Mouse (Mus musculus): ENCODE measurements around the gene Hist1h4b. TPM values are rescaled to one million over a fixed set of nuclear protein-coding genes. Genes with fewer than 3 reads are reported as not detected.
"Not testable (repeated sequence)": the region's sequence is repeated elsewhere in the genome, so short reads cannot be mapped to it uniquely, and the experiment has no call there.

The Hist1h4b gene
- polyA plus RNA-seq, 1 experiment from 2014 or later = 4.9 TPM

DNA sequence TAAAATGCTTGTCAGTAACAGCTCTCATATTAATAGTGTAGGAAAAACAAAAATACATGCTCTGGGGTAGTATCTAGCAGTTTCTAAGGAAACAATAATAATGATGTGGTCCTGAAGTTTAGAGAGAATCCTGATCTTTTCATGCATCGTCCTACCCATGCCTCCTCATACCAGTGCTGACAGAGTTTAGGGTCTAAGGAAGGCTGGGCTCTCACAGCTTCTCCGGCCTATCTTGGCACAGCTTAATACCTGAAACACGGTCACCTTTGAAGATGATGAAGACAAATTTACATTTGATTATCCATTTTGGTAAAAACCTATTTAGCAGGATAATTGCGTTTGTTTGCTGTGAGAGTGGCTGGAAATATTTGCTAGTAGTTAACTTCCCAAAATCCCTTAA is 12.8 kb upstream of the Hist1h4b start:
- H3K27ac ChIP-seq (replicated peaks) = peak overlapping the region; percentile 97
- H3K4me1 ChIP-seq = peaks cover 57% of the 10 kb centered on the region
- H3K27me3 ChIP-seq (ENCODE audit: low read depth, poor library complexity, severe bottlenecking) = no peaks in the 10 kb centered on the region
- peak overlapping the region; percentile 59 for H3K4me3 ChIP-seq
- no peak for DNase-seq (ENCODE audit: low spot score)
- H3K36me3 ChIP-seq = no peaks in the 10 kb centered on the region
- 55% methylated on average over 4 of the region's 4 CpGs for WGBS
- H3K9me3 ChIP-seq (replicated peaks) = no peaks in the 10 kb centered on the region

DNA sequence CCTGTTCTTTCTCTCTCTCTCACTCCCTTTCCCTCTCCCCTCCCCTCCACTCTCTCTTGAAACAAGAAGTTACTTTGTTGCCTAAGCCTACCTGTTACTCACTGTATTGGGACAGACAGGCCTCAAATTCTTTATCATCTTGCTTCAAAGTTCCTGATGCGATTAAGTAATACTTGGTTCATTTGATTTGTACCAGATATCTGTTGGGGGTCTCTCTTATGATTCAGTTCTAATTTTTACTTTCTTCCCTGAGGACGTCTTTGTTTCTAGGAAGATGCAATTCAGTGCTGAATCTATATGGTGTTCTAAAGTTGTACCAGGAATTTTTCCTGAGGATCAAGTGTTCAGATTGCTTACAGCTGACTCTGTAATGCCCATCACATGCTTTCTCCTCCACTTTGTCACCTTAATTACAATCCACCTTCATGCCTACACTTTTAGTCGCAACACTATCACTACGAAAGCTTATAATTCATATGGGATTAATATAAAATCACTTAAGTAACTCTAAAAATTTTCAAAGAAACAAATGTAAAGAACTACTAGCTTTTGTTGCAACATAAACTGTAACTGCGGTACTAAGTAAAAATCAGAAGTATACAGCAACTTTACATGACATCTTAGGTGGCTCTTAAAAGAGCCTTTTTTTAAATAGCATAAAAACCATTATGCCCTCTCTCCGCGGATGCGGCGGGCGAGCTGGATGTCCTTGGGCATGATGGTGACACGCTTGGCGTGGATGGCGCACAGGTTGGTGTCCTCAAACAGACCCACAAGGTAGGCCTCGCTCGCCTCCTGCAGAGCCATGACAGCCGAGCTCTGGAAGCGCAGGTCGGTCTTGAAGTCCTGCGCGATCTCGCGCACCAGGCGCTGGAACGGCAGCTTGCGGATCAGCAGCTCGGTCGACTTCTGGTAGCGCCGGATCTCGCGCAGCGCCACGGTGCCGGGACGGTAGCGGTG is 12.1 kb upstream of the Hist1h4b start:
- 3% methylated on average over 16 of the region's 36 CpGs for WGBS
- no peaks in the 10 kb centered on the region for H3K27me3 ChIP-seq (ENCODE audit: low read depth, poor library complexity, severe bottlenecking)
- H3K4me1 ChIP-seq = peaks cover 49% of the 10 kb centered on the region
- DNase-seq (ENCODE audit: low spot score) = no peak
- H3K36me3 ChIP-seq = no peaks in the 10 kb centered on the region
- H3K27ac ChIP-seq (replicated peaks) = peak overlapping the region; percentile 97
- H3K4me3 ChIP-seq = peak overlapping the region; percentile 59
- H3K9me3 ChIP-seq (replicated peaks) = no peaks in the 10 kb centered on the region

DNA sequence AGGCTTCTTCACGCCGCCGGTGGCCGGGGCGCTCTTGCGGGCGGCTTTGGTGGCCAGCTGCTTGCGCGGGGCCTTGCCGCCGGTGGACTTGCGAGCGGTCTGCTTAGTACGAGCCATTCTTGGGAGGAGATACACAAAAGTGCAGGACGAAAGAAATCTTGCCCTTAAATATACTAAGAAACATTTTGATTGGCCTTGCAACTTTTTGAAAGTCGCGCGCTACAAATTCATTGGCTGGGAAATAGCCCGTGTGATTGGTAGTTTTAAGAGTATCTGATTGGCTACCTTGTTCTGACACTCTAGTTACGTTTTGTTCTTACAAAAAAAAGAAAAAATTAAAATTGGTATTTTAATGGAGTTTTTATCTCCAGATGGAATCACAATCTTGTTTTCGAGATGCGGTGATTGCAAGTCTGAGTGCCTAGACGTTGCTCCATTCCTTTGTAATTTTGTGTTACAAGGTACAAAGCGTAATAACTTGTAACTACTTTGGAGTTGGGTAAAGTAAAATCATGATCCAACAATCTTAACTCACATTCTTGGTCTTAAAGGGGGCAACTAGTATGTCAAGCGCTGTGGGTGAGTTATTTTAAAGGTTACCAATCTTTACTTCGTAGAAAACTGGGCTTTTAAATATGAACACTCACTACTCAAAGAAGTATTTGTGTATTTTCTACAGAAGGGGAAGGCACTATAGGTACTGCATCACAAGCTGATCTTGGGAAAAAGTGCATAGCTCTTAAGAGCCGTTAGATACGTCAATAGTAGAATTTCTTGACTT is 11.2 kb upstream of the Hist1h4b start, which contains the start of gene Hist1h3c:
Gene Hist1h3c, minus strand, starts transcription at position 222 of the 781 bp plus-strand sequence.
- Histone ChIP-seq H3K27ac (replicated peaks) (peak within 1 kb of the TSS; percentile 97), H3K4me1 (peaks cover 41% of the 10 kb centered on the region), H3K9me3 (replicated peaks) (no peaks in the 10 kb centered on the region), H3K27me3 (ENCODE audit: low read depth, poor library complexity, severe bottlenecking) (no peaks in the 10 kb centered on the region), H3K4me3 (peak within 1 kb of the TSS; percentile 59), H3K36me3 (no peaks in the 10 kb centered on the region)
- WGBS = under 1% methylated on average over 27 of the region's 28 CpGs
- DNase-seq (ENCODE audit: low spot score) = peak; percentile 82

DNA sequence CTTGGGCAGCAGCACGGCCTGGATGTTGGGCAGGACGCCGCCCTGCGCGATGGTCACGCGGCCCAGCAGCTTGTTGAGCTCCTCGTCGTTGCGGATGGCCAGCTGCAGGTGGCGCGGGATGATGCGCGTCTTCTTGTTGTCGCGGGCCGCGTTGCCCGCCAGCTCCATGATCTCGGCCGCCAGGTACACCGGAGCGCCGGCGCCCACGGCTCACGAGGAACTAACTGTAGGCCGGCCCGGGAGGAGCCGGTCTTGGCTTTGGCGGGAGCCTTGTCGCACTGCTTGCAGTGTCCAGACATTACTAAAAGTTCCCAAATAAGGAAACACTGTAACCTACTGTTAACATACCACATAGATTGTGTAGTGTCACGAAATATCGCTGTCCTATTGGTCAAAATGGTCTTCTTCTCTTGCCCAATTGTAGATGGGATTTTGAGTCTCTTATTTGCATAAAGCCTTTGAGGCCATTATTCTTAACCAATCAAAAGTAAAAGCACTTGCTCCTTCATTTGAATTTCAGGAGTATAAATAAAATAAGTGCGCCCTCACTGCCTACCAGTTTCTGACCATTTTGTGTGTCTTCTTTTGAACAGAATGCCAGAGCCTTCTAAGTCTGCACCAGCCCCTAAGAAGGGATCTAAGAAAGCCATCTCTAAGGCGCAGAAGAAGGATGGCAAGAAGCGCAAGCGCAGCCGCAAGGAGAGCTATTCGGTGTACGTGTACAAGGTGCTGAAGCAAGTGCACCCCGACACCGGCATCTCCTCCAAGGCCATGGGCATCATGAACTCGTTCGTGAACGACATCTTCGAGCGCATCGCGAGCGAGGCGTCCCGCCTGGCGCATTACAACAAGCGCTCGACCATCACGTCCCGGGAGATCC is 10.4 kb upstream of the Hist1h4b start, which contains the start of gene Hist1h2bb:
Gene Hist1h2bb, plus strand, starts transcription at position 534 of the 880 bp plus-strand sequence.
- under 1% methylated on average over 44 of the region's 58 CpGs for WGBS
- peak within 1 kb of the TSS; percentile 97 for H3K27ac ChIP-seq (replicated peaks)
- H3K4me1 ChIP-seq = peaks cover 36% of the 10 kb centered on the region
- H3K27me3 ChIP-seq (ENCODE audit: low read depth, poor library complexity, severe bottlenecking); H3K36me3 ChIP-seq; H3K9me3 ChIP-seq (replicated peaks): not testable (repeated sequence)
- H3K4me3 ChIP-seq = peak within 1 kb of the TSS; percentile 59
- peak; percentile 79 for DNase-seq (ENCODE audit: low spot score)

DNA sequence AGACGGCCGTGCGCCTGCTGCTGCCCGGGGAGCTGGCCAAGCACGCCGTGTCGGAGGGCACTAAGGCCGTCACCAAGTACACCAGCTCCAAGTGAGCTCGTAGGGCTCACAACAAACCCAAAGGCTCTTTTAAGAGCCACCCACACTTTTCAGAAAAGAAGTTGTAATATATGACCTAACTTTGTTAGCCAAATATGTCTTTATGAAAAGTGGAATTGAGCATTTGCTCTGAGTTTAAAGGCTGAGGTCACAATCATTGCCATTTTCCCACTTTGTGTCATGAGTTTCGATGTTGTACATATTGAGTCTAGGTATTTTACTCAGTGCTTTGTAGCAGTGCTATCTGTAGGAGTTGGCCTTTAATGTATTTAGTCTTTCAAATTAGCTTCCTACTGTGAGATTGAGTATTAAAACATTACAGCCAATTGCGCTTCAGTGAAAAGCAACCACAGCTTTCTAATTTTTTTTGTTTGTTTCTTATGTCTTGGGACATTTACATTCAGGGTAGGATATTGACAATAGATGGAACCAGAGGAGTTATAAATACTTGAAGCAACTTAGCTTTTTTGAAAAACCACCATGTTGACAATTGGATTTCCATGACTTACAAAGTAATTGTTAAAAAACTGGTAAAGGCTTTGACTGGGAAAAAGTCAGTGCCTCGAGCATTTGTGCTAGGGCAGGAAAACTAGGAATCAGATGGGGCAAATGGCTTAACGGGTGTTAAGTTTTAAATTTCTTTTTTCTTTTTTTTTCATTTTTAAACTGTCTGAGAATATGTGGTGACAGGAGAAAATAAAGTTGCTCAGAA is 9.5 kb upstream of the Hist1h4b start:
- H3K4me1 ChIP-seq = peaks cover 35% of the 10 kb centered on the region
- peak overlapping the region; percentile 97 for H3K27ac ChIP-seq (replicated peaks)
- WGBS = 2% methylated on average over 13 of the region's 13 CpGs
- H3K36me3 ChIP-seq = no peaks in the 10 kb centered on the region
- DNase-seq (ENCODE audit: low spot score) = peak; percentile 32
- no peaks in the 10 kb centered on the region for H3K9me3 ChIP-seq (replicated peaks)
- peak overlapping the region; percentile 59 for H3K4me3 ChIP-seq
- H3K27me3 ChIP-seq (ENCODE audit: low read depth, poor library complexity, severe bottlenecking) = no peaks in the 10 kb centered on the region

DNA sequence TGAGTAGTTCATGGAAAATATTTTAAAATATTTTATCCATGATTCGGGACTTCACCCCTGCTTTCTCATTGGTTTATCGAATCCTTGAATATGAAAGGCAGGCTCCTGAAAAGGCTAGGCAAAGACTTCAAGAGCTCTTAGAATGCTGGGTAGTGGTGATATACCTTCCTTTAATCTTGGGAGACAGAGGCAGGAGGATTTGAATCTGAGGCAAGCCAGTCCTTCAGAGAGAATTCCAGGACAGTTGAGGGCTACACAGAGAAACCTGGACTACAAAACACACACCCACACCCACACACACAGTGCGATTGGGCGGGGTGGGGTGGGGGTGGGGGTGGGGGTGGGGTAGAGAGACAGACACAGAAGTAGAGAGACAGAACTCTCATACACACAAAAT is 8.9 kb upstream of the Hist1h4b start:
- Histone ChIP-seq H3K36me3 (no peaks in the 10 kb centered on the region), H3K27me3 (ENCODE audit: low read depth, poor library complexity, severe bottlenecking) (no peaks in the 10 kb centered on the region), H3K27ac (replicated peaks) (peak overlapping the region; percentile 97), H3K9me3 (replicated peaks) (no peaks in the 10 kb centered on the region), H3K4me1 (peaks cover 38% of the 10 kb centered on the region), H3K4me3 (peak overlapping the region; percentile 59)
- WGBS = 10% methylated on average over 4 of the region's 4 CpGs
- DNase-seq (ENCODE audit: low spot score) = peak; percentile 50

DNA sequence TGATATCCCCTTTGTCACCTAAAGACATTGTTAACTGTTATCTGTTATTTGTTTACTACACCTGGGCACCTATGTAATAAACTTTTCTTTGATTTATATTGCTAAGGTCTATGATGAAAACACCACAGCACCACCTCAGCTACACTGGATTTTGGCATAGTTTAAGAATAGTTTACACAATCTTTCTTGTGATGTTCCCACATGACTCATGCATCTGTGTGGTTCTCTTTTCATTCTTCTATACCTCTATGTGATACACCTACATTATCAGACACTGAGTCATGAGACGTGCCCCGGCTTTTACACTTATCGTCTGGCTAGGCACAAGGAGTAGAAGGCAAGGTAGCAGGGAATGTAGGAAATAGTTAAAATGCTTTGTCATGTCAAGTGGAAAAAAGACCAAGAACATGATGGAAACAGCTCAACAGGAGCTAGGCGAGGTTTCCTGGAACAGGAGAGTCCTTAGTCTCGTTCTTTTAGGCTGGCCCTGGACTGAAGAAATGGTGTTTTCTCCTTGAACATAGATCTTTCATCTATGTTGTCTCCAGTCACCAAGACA is 7.2 kb upstream of the Hist1h4b start:
- H3K4me1 ChIP-seq = peaks cover 32% of the 10 kb centered on the region
- no peak overlapping the region for H3K4me3 ChIP-seq
- H3K9me3 ChIP-seq (replicated peaks) = no peaks in the 10 kb centered on the region
- no peaks in the 10 kb centered on the region for H3K27me3 ChIP-seq (ENCODE audit: low read depth, poor library complexity, severe bottlenecking)
- no peaks in the 10 kb centered on the region for H3K36me3 ChIP-seq
- WGBS = 91% methylated on average over 5 of the region's 5 CpGs
- no peak for DNase-seq (ENCODE audit: low spot score)
- H3K27ac ChIP-seq (replicated peaks) = peak overlapping the region; percentile 97

DNA sequence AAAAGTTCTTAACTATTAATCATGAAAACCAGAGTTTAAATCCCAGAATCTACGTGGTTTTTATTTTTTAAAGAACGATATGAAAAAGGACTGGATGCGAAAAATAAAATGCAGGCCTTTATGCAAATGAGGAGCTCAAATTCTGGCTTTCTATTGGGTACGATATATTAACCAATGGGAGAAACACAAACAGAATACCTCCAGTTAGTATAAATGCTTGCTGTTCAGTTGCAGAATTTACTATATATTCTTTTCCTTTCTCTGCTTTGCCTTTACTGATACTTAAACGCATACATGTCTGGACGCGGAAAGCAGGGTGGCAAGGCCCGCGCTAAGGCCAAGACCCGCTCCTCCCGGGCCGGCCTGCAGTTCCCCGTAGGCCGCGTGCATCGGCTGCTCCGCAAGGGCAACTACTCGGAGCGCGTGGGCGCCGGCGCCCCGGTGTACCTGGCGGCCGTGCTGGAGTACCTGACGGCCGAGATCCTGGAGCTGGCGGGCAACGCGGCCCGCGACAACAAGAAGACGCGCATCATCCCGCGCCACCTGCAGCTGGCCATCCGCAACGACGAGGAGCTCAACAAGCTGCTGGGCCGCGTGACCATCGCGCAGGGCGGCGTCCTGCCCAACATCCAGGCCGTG is 5.9 kb upstream of the Hist1h4b start, which contains the start of gene Hist1h2ab:
Gene Hist1h2ab, plus strand, starts transcription at position 288 of the 639 bp plus-strand sequence.
- H3K9me3 ChIP-seq (replicated peaks); H3K27me3 ChIP-seq (ENCODE audit: low read depth, poor library complexity, severe bottlenecking); H3K36me3 ChIP-seq: not testable (repeated sequence)
- Histone ChIP-seq H3K4me1 (peaks cover 29% of the 10 kb centered on the region), H3K4me3 (peak within 1 kb of the TSS; percentile 54), H3K27ac (replicated peaks) (peak within 1 kb of the TSS; percentile 97)
- 1% methylated on average over 35 of the region's 47 CpGs for WGBS
- DNase-seq (ENCODE audit: low spot score) = peak; percentile 81

DNA sequence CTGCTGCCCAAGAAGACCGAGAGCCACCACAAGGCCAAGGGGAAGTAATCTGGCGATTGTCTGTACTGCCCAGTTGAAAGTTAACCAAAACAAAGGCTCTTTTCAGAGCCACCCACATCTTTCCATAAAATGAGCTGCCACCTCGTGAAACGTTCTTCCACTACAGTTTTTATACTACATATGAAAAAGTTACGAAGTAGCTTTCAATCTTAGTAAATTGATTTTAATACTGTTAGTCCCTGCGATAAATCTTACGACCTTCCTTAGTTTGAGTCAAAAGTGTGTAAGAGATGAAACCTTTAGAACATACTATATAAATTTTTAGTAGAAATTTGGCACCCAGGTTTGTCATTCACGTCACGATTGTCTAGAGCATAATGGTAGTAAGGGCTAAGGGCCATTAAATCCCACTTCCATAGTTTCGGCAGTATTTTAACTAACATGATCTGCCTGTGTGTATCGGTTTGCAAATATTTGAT is 5.3 kb upstream of the Hist1h4b start:
- peak overlapping the region; percentile 54 for H3K4me3 ChIP-seq
- no peaks in the 10 kb centered on the region for H3K36me3 ChIP-seq
- H3K27me3 ChIP-seq (ENCODE audit: low read depth, poor library complexity, severe bottlenecking) = no peaks in the 10 kb centered on the region
- WGBS = under 1% methylated on average over 11 of the region's 11 CpGs
- H3K9me3 ChIP-seq (replicated peaks) = no peaks in the 10 kb centered on the region
- DNase-seq (ENCODE audit: low spot score) = no peak
- peaks cover 29% of the 10 kb centered on the region for H3K4me1 ChIP-seq
- peak overlapping the region; percentile 97 for H3K27ac ChIP-seq (replicated peaks)

DNA sequence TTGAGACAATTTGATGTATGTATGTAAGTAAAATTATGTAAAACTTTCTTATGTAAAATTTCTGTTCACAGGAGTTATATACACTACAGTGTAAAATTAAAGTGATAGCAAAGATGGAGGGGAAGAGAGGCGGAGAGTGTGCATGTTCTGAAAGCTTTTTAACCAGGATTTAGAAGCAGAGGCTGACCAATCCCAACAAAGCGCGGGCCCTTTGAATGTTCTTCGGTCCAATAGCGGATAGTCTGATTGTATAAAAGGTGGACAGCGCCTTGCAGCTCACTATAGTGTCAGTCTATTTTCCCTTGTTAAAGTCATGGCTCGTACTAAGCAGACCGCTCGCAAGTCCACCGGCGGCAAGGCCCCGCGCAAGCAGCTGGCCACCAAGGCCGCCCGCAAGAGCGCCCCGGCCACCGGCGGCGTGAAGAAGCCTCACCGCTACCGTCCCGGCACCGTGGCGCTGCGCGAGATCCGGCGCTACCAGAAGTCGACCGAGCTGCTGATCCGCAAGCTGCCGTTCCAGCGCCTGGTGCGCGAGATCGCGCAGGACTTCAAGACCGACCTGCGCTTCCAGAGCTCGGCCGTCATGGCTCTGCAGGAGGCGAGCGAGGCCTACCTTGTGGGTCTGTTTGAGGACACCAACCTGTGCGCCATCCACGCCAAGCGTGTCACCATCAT is 4.6 kb upstream of the Hist1h4b start, which contains the start of gene Hist1h3b:
Gene Hist1h3b, plus strand, starts transcription at position 201 of the 675 bp plus-strand sequence.
- not testable (repeated sequence) for H3K9me3 ChIP-seq (replicated peaks); H3K36me3 ChIP-seq; H3K27me3 ChIP-seq (ENCODE audit: low read depth, poor library complexity, severe bottlenecking)
- H3K27ac ChIP-seq (replicated peaks) = peak within 1 kb of the TSS; percentile 97
- peak; percentile 92 for DNase-seq (ENCODE audit: low spot score)
- H3K4me1 ChIP-seq = peaks cover 27% of the 10 kb centered on the region
- WGBS = under 1% methylated on average over 23 of the region's 47 CpGs
- H3K4me3 ChIP-seq = peak within 1 kb of the TSS; percentile 54
